Mouse (Mus musculus) myocyte (in vitro differentiated cells): ENCODE data around the gene Slc13a3. TPM values are rescaled to one million over a fixed set of nuclear protein-coding genes. Genes with fewer than 3 reads are reported as not detected.

Experiments used
- H3K27me3 ChIP-seq: one replicate; pipeline ENCODE4 v1.6.1; 2011; ENCODE audit not compliant: control insufficient read depth, insufficient read depth, insufficient read length
- H3K36me3 ChIP-seq: one replicate; pipeline ENCODE4 v1.6.1; 2011; ENCODE audit not compliant: control insufficient read depth, insufficient read depth
- H3K4me2 ChIP-seq: one replicate; pipeline ENCODE4 v1.6.1; 2011; ENCODE audit warnings: low read depth, control low read depth
- H3K4me3 ChIP-seq: one replicate; pipeline ENCODE4 v1.5.1; 2011; ENCODE audit warnings: mild to moderate bottlenecking, control low read depth, moderate library complexity
- H3K79me2 ChIP-seq: one replicate; pipeline ENCODE4 v1.6.1; 2011; ENCODE audit not compliant: control insufficient read depth, insufficient read depth
- H3ac ChIP-seq: one replicate; pipeline ENCODE4 v1.6.1; 2011; ENCODE audit not compliant: control insufficient read depth, insufficient read length
- CEBPB ChIP-seq: IDR thresholded peaks from 2 replicates; pipeline ENCODE4 v1.6.1; 2011; ENCODE audit warnings: mild to moderate bottlenecking, moderate library complexity; ENCODE audit not compliant: poor library complexity, insufficient read depth, severe bottlenecking
- E2F4 ChIP-seq: IDR thresholded peaks from one replicate; pipeline ENCODE4 v1.6.1; 2011; ENCODE audit warnings: mild to moderate bottlenecking, control low read depth, moderate library complexity; ENCODE audit not compliant: insufficient read depth
- MAX ChIP-seq: IDR thresholded peaks from one replicate; pipeline ENCODE4 v1.6.1; 2011; ENCODE audit warnings: low read depth, mild to moderate bottlenecking, control low read depth
- MYOD1 ChIP-seq, 3 experiments: IDR thresholded peaks; one replicate each; pipeline ENCODE4 v1.6.1; 2011; ENCODE audit warnings: control low read depth in 2 of 3, low read depth in 2 of 3, mild to moderate bottlenecking in 2 of 3, moderate library complexity in 1 of 3; ENCODE audit not compliant: insufficient read length in 2 of 3, control insufficient read depth in 1 of 3
- MYOG ChIP-seq, 3 experiments: IDR thresholded peaks; one replicate each; pipeline ENCODE4 v1.6.1; 2011; ENCODE audit warnings: control low read depth in 2 of 3, low read depth in 2 of 3, mild to moderate bottlenecking in 2 of 3; ENCODE audit not compliant: insufficient read length in 2 of 3, control insufficient read depth in 1 of 3, insufficient read depth in 1 of 3
- POLR2A ChIP-seq: IDR thresholded peaks from one replicate; pipeline ENCODE4 v1.6.1; 2011; ENCODE audit warnings: low read depth, mild to moderate bottlenecking, control low read depth, moderate library complexity; ENCODE audit not compliant: insufficient read length
- POLR2AphosphoS2 ChIP-seq: IDR thresholded peaks from one replicate; pipeline ENCODE4 v1.6.1; 2011; ENCODE audit warnings: low read depth, control low read depth; ENCODE audit not compliant: insufficient read length
- REST ChIP-seq: IDR thresholded peaks from one replicate; pipeline ENCODE4 v1.6.1; 2011; ENCODE audit warnings: mild to moderate bottlenecking, control low read depth, moderate library complexity; ENCODE audit not compliant: insufficient read depth, insufficient read length
- SRF ChIP-seq: IDR thresholded peaks from one replicate; pipeline ENCODE4 v1.6.1; 2011; ENCODE audit warnings: low read depth; ENCODE audit not compliant: control insufficient read depth, insufficient read length
- TCF12 ChIP-seq: IDR thresholded peaks from one replicate; pipeline ENCODE4 v1.6.1; 2011; ENCODE audit warnings: mild to moderate bottlenecking, control low read depth; ENCODE audit not compliant: poor library complexity, insufficient read depth, severe bottlenecking
- TCF3 ChIP-seq: IDR thresholded peaks from one replicate; pipeline ENCODE4 v1.6.1; 2011; ENCODE audit warnings: low read depth, control low read depth; ENCODE audit not compliant: insufficient read length
- USF1 ChIP-seq: IDR thresholded peaks from one replicate; pipeline ENCODE4 v1.6.1; 2011; ENCODE audit warnings: low read depth, mild to moderate bottlenecking, control low read depth, moderate library complexity
- polyA plus RNA-seq: library from polyadenylated mRNA; unstranded; fragments of >200 nt; fragmentation: generic; extraction: Trizol; gene quantifications from one replicate; pipeline ENCODE4 v1.2.1, GENCODE M21; 2012; ENCODE audit warnings: missing spikeins

Slc13a3 gene
- polyA plus RNA-seq, 1 experiment = 0.04 TPM

DNA sequence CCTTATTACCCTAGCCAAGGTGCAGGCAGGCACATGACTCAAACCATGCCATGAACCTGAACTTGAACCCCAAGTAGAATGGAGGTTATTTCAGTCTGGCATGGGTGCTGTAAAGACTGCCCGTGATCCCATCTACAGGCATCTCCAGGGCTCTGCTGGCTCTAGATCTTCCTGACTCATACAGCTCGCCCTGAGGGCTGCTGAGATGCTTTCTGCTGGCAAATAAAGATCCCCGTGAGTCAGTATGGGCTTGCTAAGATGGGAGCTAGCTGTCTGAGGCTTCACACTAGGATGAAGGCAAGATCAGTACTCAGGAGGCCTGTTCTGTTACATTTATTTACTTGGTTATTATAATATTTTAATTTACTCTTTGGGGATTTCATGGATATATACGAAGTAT, 80.9 kb downstream of the Slc13a3 start:
- H3ac ChIP-seq = no peak overlapping the region
- no peak overlapping the region for H3K4me3 ChIP-seq
- H3K4me2 ChIP-seq = no peak overlapping the region
- no peak for TF ChIP-seq POLR2AphosphoS2
- H3K79me2 ChIP-seq = peaks cover 7% of the 10 kb centered on the region
- no peaks in the 10 kb centered on the region for H3K27me3 ChIP-seq
- no peaks in the 10 kb centered on the region for H3K36me3 ChIP-seq

DNA sequence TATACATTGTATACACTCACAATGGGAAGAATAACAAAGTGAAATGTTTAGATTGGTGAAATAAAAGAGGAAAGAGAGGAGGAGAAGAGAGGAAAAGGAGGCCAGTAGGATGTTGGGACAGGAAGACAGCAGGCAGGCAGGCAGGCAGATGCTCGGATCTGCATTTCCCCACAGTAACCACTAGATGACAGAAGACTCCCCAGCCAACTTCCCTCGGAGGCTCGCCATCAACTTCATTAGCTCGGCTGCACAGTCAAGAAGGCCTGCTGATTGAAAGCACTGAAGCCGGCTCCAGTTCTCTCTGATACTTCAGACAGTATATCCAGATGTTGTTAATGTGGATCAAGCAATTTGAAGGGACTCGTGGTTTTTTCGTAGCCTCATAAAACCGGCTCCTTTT, 81.5 kb downstream of the Slc13a3 start:
- no peaks in the 10 kb centered on the region for H3K27me3 ChIP-seq
- no peaks in the 10 kb centered on the region for H3K36me3 ChIP-seq
- H3ac ChIP-seq = no peak overlapping the region
- H3K79me2 ChIP-seq = peaks cover 8% of the 10 kb centered on the region
- no peak overlapping the region for H3K4me3 ChIP-seq
- TF ChIP-seq REST = no peak
- no peak for TF ChIP-seq POLR2AphosphoS2
- TF ChIP-seq SRF = no peak
- TF ChIP-seq MAX = no peak
- TF ChIP-seq POLR2A = no peak
- TF ChIP-seq MYOG (IDR thresholded peaks at IDR 0.05; ENCODE audit: control insufficient read depth in 1 of 3, insufficient read depth in 1 of 3, insufficient read length in 2 of 3, low read depth in 2 of 3) = no peak
- no peak for TF ChIP-seq MYOD1 (IDR thresholded peaks at IDR 0.05; ENCODE audit: control insufficient read depth in 1 of 3, insufficient read length in 2 of 3, low read depth in 2 of 3)
- no peak for TF ChIP-seq CEBPB
- TF ChIP-seq TCF12 = no peak
- TF ChIP-seq USF1 = no peak
- no peak for TF ChIP-seq E2F4
- no peak for TF ChIP-seq TCF3
- no peak overlapping the region for H3K4me2 ChIP-seq

DNA sequence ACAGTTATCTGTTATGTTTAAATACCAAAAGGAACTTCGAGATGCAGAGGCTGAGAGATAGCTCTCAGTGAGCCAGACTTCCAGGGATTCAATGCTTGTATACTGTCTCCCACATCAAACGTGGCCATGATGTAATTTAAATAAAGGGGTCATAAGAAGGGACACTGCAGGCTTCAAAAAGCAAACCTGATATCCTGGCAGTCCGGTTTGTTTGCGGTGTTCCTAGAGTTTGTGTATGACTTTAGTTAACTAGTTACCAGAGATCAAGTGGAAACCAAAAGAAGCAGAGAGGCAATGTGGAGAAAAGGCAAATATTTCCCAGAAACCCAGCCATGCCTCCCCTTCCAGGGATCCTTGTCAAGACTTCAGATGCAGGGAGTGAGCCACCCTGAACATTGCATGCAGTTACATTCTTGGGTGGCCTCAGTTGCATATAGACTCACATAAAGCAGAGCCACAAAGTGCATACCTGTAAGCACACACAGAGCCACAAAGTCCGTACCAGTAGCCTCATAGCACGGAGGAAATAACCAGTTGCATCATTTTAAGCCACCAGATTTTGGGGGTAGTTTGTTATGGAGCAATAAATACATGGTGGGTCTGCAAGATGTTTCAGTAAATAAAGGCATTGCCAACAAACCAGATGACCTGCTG, 83.6 kb downstream of the Slc13a3 start:
- H3K79me2 ChIP-seq = peaks cover 8% of the 10 kb centered on the region
- H3K4me2 ChIP-seq = no peak overlapping the region
- H3K4me3 ChIP-seq = no peak overlapping the region
- H3K36me3 ChIP-seq = no peaks in the 10 kb centered on the region
- no peak for TF ChIP-seq POLR2A
- no peak for TF ChIP-seq MAX
- no peak for TF ChIP-seq SRF
- H3ac ChIP-seq = no peak overlapping the region
- no peaks in the 10 kb centered on the region for H3K27me3 ChIP-seq

DNA sequence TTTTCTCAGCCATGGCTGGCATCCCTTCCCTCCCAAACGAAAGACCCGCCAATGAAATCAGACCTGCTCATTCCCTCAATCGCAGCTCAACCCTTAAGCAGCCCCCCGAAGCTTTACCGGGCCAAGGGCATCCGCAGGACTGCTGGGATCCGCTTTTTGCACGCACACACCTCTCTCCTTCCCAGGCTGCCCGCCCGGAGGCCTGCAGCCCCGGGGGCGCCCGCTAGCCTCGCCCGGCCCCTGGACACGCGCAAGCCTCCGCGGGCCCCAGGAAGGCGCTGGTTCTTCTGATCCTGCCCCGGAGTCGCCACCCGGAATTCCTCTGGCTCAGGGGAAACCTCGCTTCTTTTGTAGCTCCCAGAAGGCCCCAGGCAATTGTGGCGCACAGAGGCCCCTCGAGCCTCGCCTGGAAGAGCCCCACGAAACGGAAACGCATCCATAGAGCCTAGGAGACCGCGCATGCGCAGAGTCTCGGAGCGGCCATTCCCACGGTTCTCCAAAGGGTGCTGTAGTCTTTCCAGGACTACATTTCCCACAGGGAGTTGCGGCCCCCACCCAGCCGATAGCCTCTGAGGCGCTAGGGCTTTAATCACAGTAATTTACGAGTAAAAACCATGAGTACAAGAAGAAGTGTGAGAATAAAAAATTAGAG, 85.1 kb downstream of the Slc13a3 start, which contains the start of gene Zfp334:
Zfp334 (minus strand) TSS at position 416 of the 652 bp plus-strand sequence.
- Histone ChIP-seq H3K4me2 (peak within 1 kb of the TSS; percentile 79), H3K79me2 (peaks cover 8% of the 10 kb centered on the region), H3K27me3 (no peaks in the 10 kb centered on the region), H3ac (peak within 1 kb of the TSS; percentile 50), H3K36me3 (peaks cover 6% of the 10 kb centered on the region), H3K4me3 (peak within 1 kb of the TSS; percentile 50)
- TF ChIP-seq POLR2A = peak; percentile 43
- TF ChIP-seq CEBPB = no peak
- TF ChIP-seq USF1 = no peak
- no peak for TF ChIP-seq REST

DNA sequence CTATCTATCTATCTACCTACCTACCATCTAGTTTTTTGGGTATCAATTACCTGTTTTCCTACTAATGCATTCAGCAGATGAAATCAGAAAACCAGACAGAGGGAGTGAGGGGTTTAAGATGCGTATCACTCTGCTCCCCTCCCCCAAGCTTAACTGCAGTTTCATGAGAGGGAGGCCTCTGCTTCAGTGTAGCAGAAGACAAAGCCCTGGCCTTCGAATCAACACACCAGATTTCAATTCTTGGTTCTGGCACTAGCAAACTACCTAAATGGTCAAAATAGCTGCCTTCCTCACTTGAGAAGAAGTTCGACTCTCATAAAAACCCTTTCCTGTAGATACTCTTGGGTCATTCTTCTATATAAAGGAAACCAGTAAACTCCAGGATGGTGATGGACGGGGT, 85.7 kb downstream of the Slc13a3 start:
- H3ac ChIP-seq = peak overlapping the region; percentile 50
- peak overlapping the region; percentile 50 for H3K4me3 ChIP-seq
- peaks cover 8% of the 10 kb centered on the region for H3K79me2 ChIP-seq
- TF ChIP-seq E2F4 (no peak), TCF12 (no peak), MYOD1 (IDR thresholded peaks at IDR 0.05; ENCODE audit: control insufficient read depth in 1 of 3, insufficient read length in 2 of 3, low read depth in 2 of 3) (no peak), SRF (no peak), MYOG (IDR thresholded peaks at IDR 0.05; ENCODE audit: control insufficient read depth in 1 of 3, insufficient read depth in 1 of 3, insufficient read length in 2 of 3, low read depth in 2 of 3) (no peak), REST (no peak), TCF3 (no peak), POLR2AphosphoS2 (no peak)
- peaks cover 11% of the 10 kb centered on the region for H3K36me3 ChIP-seq
- no peaks in the 10 kb centered on the region for H3K27me3 ChIP-seq
- H3K4me2 ChIP-seq = peak overlapping the region; percentile 79

DNA sequence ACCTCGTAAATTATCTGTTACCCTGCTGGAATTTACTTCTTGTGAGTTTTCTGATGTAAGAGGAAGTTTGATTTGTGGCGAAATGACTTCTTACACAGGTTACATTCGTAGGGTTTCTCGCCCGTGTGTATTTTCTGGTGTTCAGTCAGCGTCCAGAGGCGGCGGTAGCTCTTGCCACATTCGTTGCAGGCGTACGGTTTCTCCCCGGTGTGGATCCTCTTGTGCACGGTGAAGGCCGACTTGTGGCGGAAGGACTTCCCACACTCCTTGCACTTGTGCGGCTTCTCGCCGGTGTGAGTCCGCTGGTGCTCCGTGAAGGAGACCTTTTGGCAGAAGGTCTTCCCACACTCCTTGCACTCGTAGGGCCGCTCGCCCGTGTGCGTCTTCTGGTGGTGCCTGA, 93.0 kb downstream of the Slc13a3 start:
- Histone ChIP-seq H3K4me3 (no peak overlapping the region), H3K36me3 (peaks cover 29% of the 10 kb centered on the region), H3ac (no peak overlapping the region), H3K4me2 (no peak overlapping the region), H3K27me3 (no peaks in the 10 kb centered on the region), H3K79me2 (no peaks in the 10 kb centered on the region)
- TF ChIP-seq POLR2A = no peak
- no peak for TF ChIP-seq E2F4
- no peak for TF ChIP-seq USF1
- TF ChIP-seq MAX = no peak
- no peak for TF ChIP-seq MYOG (IDR thresholded peaks at IDR 0.05; ENCODE audit: control insufficient read depth in 1 of 3, insufficient read depth in 1 of 3, insufficient read length in 2 of 3, low read depth in 2 of 3)
- TF ChIP-seq TCF3 = no peak
- no peak for TF ChIP-seq TCF12
